Comparison of ENCODE assay signal across 8 mouse cellular contexts in the genomic region with DNA sequence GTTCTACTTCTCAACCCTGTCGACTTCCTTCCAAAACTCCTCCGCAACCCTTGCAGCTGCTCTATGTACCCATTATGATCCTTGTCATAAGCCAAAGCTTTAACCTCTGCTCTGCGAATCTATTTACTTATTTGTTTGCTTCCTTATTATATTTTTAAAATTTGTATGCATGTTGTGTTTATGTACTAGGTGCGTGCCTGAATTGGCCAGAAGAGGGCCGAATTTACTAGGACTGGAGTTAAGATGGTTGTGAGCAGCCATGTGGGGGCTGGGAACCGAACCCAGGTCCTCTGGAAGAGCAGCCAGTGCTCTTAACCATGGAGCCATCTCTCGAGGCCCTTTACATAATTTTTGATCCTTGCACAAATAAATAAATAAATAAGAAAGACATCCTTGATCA. TPM values are rescaled to one million over a fixed set of nuclear protein-coding genes. Genes with fewer than 3 reads are reported as not detected.
DNase-seq lines count a peak whose midpoint lies in the region; ATAC-seq and TF ChIP-seq lines count a peak whose summit lies in the region.

No protein-coding gene starts in this region.

- no peak for ATAC-seq in hindbrain, embryonic 14.5 days (ENCODE audit: low FRiP score)
- no peak for ATAC-seq in midbrain, embryonic 13.5 days

- H3K4me2 ChIP-seq in hindbrain, embryonic 14.5 days (replicated peaks): peak overlapping the region; percentile 69
- H3K4me2 ChIP-seq in midbrain, embryonic 13.5 days (replicated peaks): peak overlapping the region; percentile 68

- no peaks in the 10 kb centered on the region for H3K36me3 ChIP-seq in kidney, adult 2 months (ENCODE audit: control insufficient read depth, insufficient read depth, low read length)
- no peaks in the 10 kb centered on the region for H3K36me3 ChIP-seq in hindbrain, embryonic 14.5 days (replicated peaks; ENCODE audit: control insufficient read depth, insufficient read depth)
- H3K36me3 ChIP-seq in midbrain, embryonic 13.5 days: no peaks in the 10 kb centered on the region

- peak overlapping the region; percentile 77 for H3K27ac ChIP-seq in kidney, adult 2 months (ENCODE audit: insufficient read depth, low read depth, low read length)
- peak overlapping the region; percentile 86 for H3K27ac ChIP-seq in hindbrain, embryonic 14.5 days
- peak overlapping the region; percentile 83 for H3K27ac ChIP-seq in midbrain, embryonic 13.5 days

- H3K9ac ChIP-seq in hindbrain, embryonic 14.5 days: peak overlapping the region; percentile 79
- peak overlapping the region; percentile 76 for H3K9ac ChIP-seq in midbrain, embryonic 13.5 days (replicated peaks)

- TF ChIP-seq POLR2A in kidney, adult 2 months (IDR thresholded peaks at IDR 0.05; ENCODE audit: low read depth, low read length): no peak

- peak overlapping the region; percentile 84 for H3K4me3 ChIP-seq in kidney, adult 2 months (ENCODE audit: insufficient read depth, low read depth, low read length)
- H3K4me3 ChIP-seq in hindbrain, embryonic 14.5 days (replicated peaks; ENCODE audit: low read length): peak overlapping the region; percentile 75
- peak overlapping the region; percentile 81 for H3K4me3 ChIP-seq in midbrain, embryonic 13.5 days (replicated peaks)

- no peak for TF ChIP-seq CTCF in kidney, adult 2 months (conservative IDR thresholded peaks at IDR 0.05; ENCODE audit: insufficient read depth, insufficient read length, low read depth, low read length)

- WGBS in kidney, adult 2 months: 35% methylated on average over 7 of the region's 7 CpGs
- WGBS in hindbrain, embryonic 14.5 days: 46% methylated on average over 7 of the region's 7 CpGs
- 44% methylated on average over 7 of the region's 7 CpGs for whole genome bisulfite sequencing in midbrain, embryonic 13.5 days

- intact Hi-C loops in left cerebral cortex, postnatal 4 days (cut with DNase I): no loop called here

- no peaks in the 10 kb centered on the region for H3K27me3 ChIP-seq in kidney, adult 2 months (replicated peaks; ENCODE audit: control insufficient read depth, insufficient read depth, low read length)
- no peaks in the 10 kb centered on the region for H3K27me3 ChIP-seq in hindbrain, embryonic 14.5 days (ENCODE audit: control insufficient read depth, insufficient read depth, low read length)
- 0 out of 2 replicates have a peak, but pooled peaks cover 7% of the 10 kb centered on the region for H3K27me3 ChIP-seq in midbrain, embryonic 13.5 days

- no peaks in the 10 kb centered on the region for H3K9me3 ChIP-seq in hindbrain, embryonic 14.5 days (ENCODE audit: control insufficient read depth, low read length)
- H3K9me3 ChIP-seq in midbrain, embryonic 13.5 days: no peaks in the 10 kb centered on the region

- DNase-seq in kidney, adult 2 months: no peak
- no peak for DNase-seq in kidney, adult 9 months
- DNase-seq in R1 (ENCODE audit: low read depth, low spot score): peak; percentile 70
- no peak for DNase-seq in hindbrain, embryonic 14.5 days (ENCODE audit: low spot score)
- no peak for DNase-seq in left cerebral cortex, adult 8-10 months (ENCODE audit: low spot score in 2 of 2)
- DNase-seq in left cerebral cortex, postnatal 4 days: no peak
- DNase-seq in testis, postnatal 14 days (ENCODE audit: low spot score): no peak

- peaks cover 3% of the 10 kb centered on the region; the same call in 1 of the 2 replicates for H3K4me1 ChIP-seq in kidney, adult 2 months (ENCODE audit: control insufficient read depth, insufficient read depth, low read length)
- 0 out of 2 replicates have a peak, but pooled peaks cover 3% of the 10 kb centered on the region for H3K4me1 ChIP-seq in hindbrain, embryonic 14.5 days (replicated peaks; ENCODE audit: control insufficient read depth, insufficient read depth, low read length)
- peaks cover 7% of the 10 kb centered on the region; the same call in 1 of the 2 replicates for H3K4me1 ChIP-seq in midbrain, embryonic 13.5 days (replicated peaks)

RNA-seq across cellular contexts. Expression of a gene that starts 0.5 kb away (rescaled TPM):
- polyA plus RNA-seq in kidney, adult 2 months (2012; rRNA removed): 18.6 TPM in 2 replicates
- polyA plus RNA-seq in hindbrain, embryonic 14.5 days (2014; fragmentation: Nextera tagmentation; extraction: Ambion mirVana): 20.4 and 20.5 TPM in 2 replicates
- polyA plus RNA-seq in midbrain, embryonic 13.5 days (2015; fragmentation: Nextera tagmentation; extraction: Ambion mirVana): 19.3 and 20.0 TPM in 2 replicates
- total RNA-seq in left cerebral cortex, adult 8-10 months (2022): 10 to 100 TPM; 26.8 to 38.6 (median 28.2) TPM
- 10 to 100 TPM; 32.1 to 38.1 TPM for total RNA-seq in left cerebral cortex, postnatal 4 days (2021)

RNA-seq across cellular contexts. Expression of a gene that starts 2.4 kb away (rescaled TPM):
- polyA plus RNA-seq in kidney, adult 2 months (2012; rRNA removed): 0.08 and 0.30 TPM in 2 replicates
- not detected in 2 replicates for polyA plus RNA-seq in hindbrain, embryonic 14.5 days (2014; fragmentation: Nextera tagmentation; extraction: Ambion mirVana)
- polyA plus RNA-seq in midbrain, embryonic 13.5 days (2015; fragmentation: Nextera tagmentation; extraction: Ambion mirVana): not detected in 2 replicates
- under 1 TPM in 1 of 4 experiments, not detected in 3; 0.30 TPM for total RNA-seq in left cerebral cortex, adult 8-10 months (2022)
- total RNA-seq in left cerebral cortex, postnatal 4 days (2021): not detected

RNA-seq across cellular contexts. Expression of a gene that starts 17.0 kb away (rescaled TPM):
- polyA plus RNA-seq in kidney, adult 2 months (2012; rRNA removed): not detected in 2 replicates
- polyA plus RNA-seq in hindbrain, embryonic 14.5 days (2014; fragmentation: Nextera tagmentation; extraction: Ambion mirVana): 0.19 TPM in 1 of 2 replicates, not detected in the other
- polyA plus RNA-seq in midbrain, embryonic 13.5 days (2015; fragmentation: Nextera tagmentation; extraction: Ambion mirVana): 0.15 and 0.23 TPM in 2 replicates
- total RNA-seq in left cerebral cortex, adult 8-10 months (2022): not detected
- total RNA-seq in left cerebral cortex, postnatal 4 days (2021): not detected

RNA-seq across cellular contexts. Expression of a gene that starts 27.7 kb away (rescaled TPM):
- 0.05 and 0.10 TPM in 2 replicates for polyA plus RNA-seq in kidney, adult 2 months (2012; rRNA removed)
- 0.25 and 0.28 TPM in 2 replicates for polyA plus RNA-seq in hindbrain, embryonic 14.5 days (2014; fragmentation: Nextera tagmentation; extraction: Ambion mirVana)
- polyA plus RNA-seq in midbrain, embryonic 13.5 days (2015; fragmentation: Nextera tagmentation; extraction: Ambion mirVana): 0.16 TPM in 1 of 2 replicates, not detected in the other
- total RNA-seq in left cerebral cortex, adult 8-10 months (2022): under 1 TPM in 1 of 4 experiments, not detected in 3; 0.36 TPM
- total RNA-seq in left cerebral cortex, postnatal 4 days (2021): not detected

RNA-seq across cellular contexts. Expression of a gene that starts 32.3 kb away (rescaled TPM):
- polyA plus RNA-seq in kidney, adult 2 months (2012; rRNA removed): 18.1 and 21.1 TPM in 2 replicates
- polyA plus RNA-seq in hindbrain, embryonic 14.5 days (2014; fragmentation: Nextera tagmentation; extraction: Ambion mirVana): 17.7 and 19.2 TPM in 2 replicates
- polyA plus RNA-seq in midbrain, embryonic 13.5 days (2015; fragmentation: Nextera tagmentation; extraction: Ambion mirVana): 28.6 and 30.4 TPM in 2 replicates
- 10 to 100 TPM; 14.5 to 15.5 (median 15.3) TPM for total RNA-seq in left cerebral cortex, adult 8-10 months (2022)
- total RNA-seq in left cerebral cortex, postnatal 4 days (2021): 10 to 100 TPM; 19.9 to 22.4 TPM
